Mouse (Mus musculus) neural tube, embryonic 14.5 days (tissue): ENCODE data around the gene Ccdc183. TPM values are rescaled to one million over a fixed set of nuclear protein-coding genes. Genes with fewer than 3 reads are reported as not detected.

Source experiments
- ATAC-seq: fragments of 200-750 bp; cut with Nextera tagmentation; 2 replicates; pipeline ENCODE4 v1.8.0; 2017; ENCODE audit warnings: low read depth, mild to moderate bottlenecking, moderate TSS enrichment, moderate library complexity
- H3K27ac ChIP-seq: fragments of 300-500 bp; sonication (generic); 2 replicates; pipeline ENCODE4 v1.5.1; 2014; ENCODE audit warnings: low read depth, mild to moderate bottlenecking, control low read depth, low read length, moderate library complexity, mixed read lengths
- H3K27me3 ChIP-seq: fragments of 300-500 bp; sonication (generic); 2 replicates; pipeline ENCODE4 v1.6.1; 2014; ENCODE audit warnings: low read length; ENCODE audit not compliant: control insufficient read depth, insufficient read depth
- H3K36me3 ChIP-seq: fragments of 300-500 bp; sonication (generic); 2 replicates; pipeline ENCODE4 v1.6.1; 2014; ENCODE audit warnings: low read length, mixed read lengths; ENCODE audit not compliant: control insufficient read depth, insufficient read depth
- H3K4me1 ChIP-seq: fragments of 300-500 bp; sonication (generic); 2 replicates; pipeline ENCODE4 v1.6.1; 2014; ENCODE audit warnings: low read length; ENCODE audit not compliant: control insufficient read depth, insufficient read depth
- H3K4me2 ChIP-seq: fragments of 300-500 bp; sonication (generic); 2 replicates; pipeline ENCODE4 v1.6.1; 2014; ENCODE audit warnings: mild to moderate bottlenecking, low read depth, low read length, control low read depth
- H3K4me3 ChIP-seq: fragments of 300-500 bp; sonication (generic); 2 replicates; pipeline ENCODE4 v1.5.1; 2014; ENCODE audit warnings: low read depth, low read length, control low read depth, mixed read lengths
- H3K9ac ChIP-seq: fragments of 300-500 bp; sonication (generic); replicated peaks from 2 replicates; pipeline ENCODE4 v1.6.1; 2014; ENCODE audit warnings: low read depth, mild to moderate bottlenecking, control low read depth, low read length, mixed read lengths
- H3K9me3 ChIP-seq: fragments of 300-500 bp; sonication (generic); 2 replicates; pipeline ENCODE4 v1.6.1; 2016; ENCODE audit warnings: low read length; ENCODE audit not compliant: control insufficient read depth
- WGBS: fragments of 180-500 bp; shearing (Covaris S2); extraction: QIAGEN DNeasy Blood & Tissue Kit; methylation state at CpG from one replicate; pipeline ENCODE4 v1.1.7; 2014; 5-methylcytosine and 5-hydroxymethylcytosine counted together
- polyA plus RNA-seq: library from polyadenylated mRNA; unstranded; fragments of >200 nt; fragmentation: Nextera tagmentation; extraction: Ambion mirVana; gene quantifications from 2 replicates; pipeline ENCODE4 v1.2.1, GENCODE M21; 2014

The Ccdc183 gene
- polyA plus RNA-seq, 1 experiment from 2014 or later, result 0.33 TPM

- 96% methylated on average over 5 of the region's 5 CpGs for WGBS
- Histone ChIP-seq H3K4me3 (no peak overlapping the region), H3K27me3 (no peaks in the 10 kb centered on the region), H3K9me3 (no peaks in the 10 kb centered on the region), H3K27ac (no peak overlapping the region), H3K4me2 (no peak overlapping the region), H3K4me1 (no peaks in the 10 kb centered on the region), H3K9ac (no peak overlapping the region), H3K36me3 (peaks cover 78% of the 10 kb centered on the region)
- ATAC-seq, result no peak
Measured at GRCm38 (mm10) chr2:25596765-25597510, 20.5 kb downstream of the Ccdc183 start.

GRCm38 (mm10) chr2:25591863-25592262, 25.6 kb downstream of the Ccdc183 start:
- Histone ChIP-seq H3K9ac (no peak overlapping the region), H3K4me2 (no peak overlapping the region), H3K9me3 (no peaks in the 10 kb centered on the region), H3K36me3 (peaks cover 53% of the 10 kb centered on the region), H3K27ac (no peak overlapping the region), H3K4me3 (no peak overlapping the region), H3K27me3 (no peaks in the 10 kb centered on the region), H3K4me1 (no peaks in the 10 kb centered on the region)
- 92% methylated on average over 2 of the region's 2 CpGs for WGBS
- no peak for ATAC-seq

- H3K27ac ChIP-seq, result no peak overlapping the region
- H3K4me3 ChIP-seq, result no peak overlapping the region
- no peak for ATAC-seq
- H3K9me3 ChIP-seq, result no peaks in the 10 kb centered on the region
- no peak overlapping the region for H3K4me2 ChIP-seq
- peaks cover 34% of the 10 kb centered on the region for H3K36me3 ChIP-seq
- H3K27me3 ChIP-seq, result no peaks in the 10 kb centered on the region
- WGBS, result 93% methylated on average over 8 of the region's 8 CpGs
- H3K4me1 ChIP-seq, result peaks cover under 1% of the 10 kb centered on the region; the same call in 1 of the 2 replicates
- no peak overlapping the region for H3K9ac ChIP-seq
Measured at GRCm38 (mm10) chr2:25588227-25588907, 29.1 kb downstream of the Ccdc183 start.

- no peaks in the 10 kb centered on the region for H3K27me3 ChIP-seq
- no peaks in the 10 kb centered on the region for H3K9me3 ChIP-seq
- H3K4me1 ChIP-seq, result peaks cover 11% of the 10 kb centered on the region
- ATAC-seq, result no peak
- no peak overlapping the region for H3K9ac ChIP-seq
- no peak overlapping the region for H3K27ac ChIP-seq
- WGBS, result 98% methylated on average over 8 of the region's 8 CpGs
- H3K36me3 ChIP-seq, result peaks cover 28% of the 10 kb centered on the region
- H3K4me2 ChIP-seq, result no peak overlapping the region
- H3K4me3 ChIP-seq, result no peak overlapping the region
Measured at GRCm38 (mm10) chr2:25587290-25587689, 30.2 kb downstream of the Ccdc183 start.

- Histone ChIP-seq H3K36me3 (peaks cover 14% of the 10 kb centered on the region), H3K27ac (no peak overlapping the region), H3K9ac (no peak overlapping the region), H3K4me2 (no peak overlapping the region), H3K4me3 (no peak overlapping the region), H3K27me3 (peaks cover under 1% of the 10 kb centered on the region; the same call in 1 of the 2 replicates), H3K4me1 (peaks cover 23% of the 10 kb centered on the region), H3K9me3 (no peaks in the 10 kb centered on the region)
- WGBS, result 94% methylated on average over 3 of the region's 3 CpGs
- no peak for ATAC-seq
Measured at GRCm38 (mm10) chr2:25585601-25586000, 31.9 kb downstream of the Ccdc183 start.

- H3K27ac ChIP-seq, result no peak overlapping the region
- H3K4me1 ChIP-seq, result peaks cover 30% of the 10 kb centered on the region
- WGBS, result 85% methylated on average over 4 of the region's 4 CpGs
- no peaks in the 10 kb centered on the region for H3K9me3 ChIP-seq
- H3K27me3 ChIP-seq, result peaks cover 8% of the 10 kb centered on the region
- no peak overlapping the region for H3K4me2 ChIP-seq
- ATAC-seq, result no peak
- no peak overlapping the region for H3K9ac ChIP-seq
- H3K4me3 ChIP-seq, result no peak overlapping the region
- peaks cover 7% of the 10 kb centered on the region; the same call in 1 of the 2 replicates for H3K36me3 ChIP-seq
Measured at GRCm38 (mm10) chr2:25584856-25585255, 32.6 kb downstream of the Ccdc183 start.

- no peak overlapping the region for H3K4me3 ChIP-seq
- H3K9ac ChIP-seq, result no peak overlapping the region
- H3K36me3 ChIP-seq, result peaks cover 7% of the 10 kb centered on the region; the same call in 1 of the 2 replicates
- no peak overlapping the region for H3K4me2 ChIP-seq
- ATAC-seq, result no peak
- H3K4me1 ChIP-seq, result peaks cover 33% of the 10 kb centered on the region
- WGBS, result 93% methylated on average over 3 of the region's 3 CpGs
- H3K9me3 ChIP-seq, result no peaks in the 10 kb centered on the region
- peaks cover 15% of the 10 kb centered on the region for H3K27me3 ChIP-seq
- no peak overlapping the region for H3K27ac ChIP-seq
Measured at GRCm38 (mm10) chr2:25584152-25584551, 33.3 kb downstream of the Ccdc183 start.

- 68% methylated on average over 4 of the region's 4 CpGs for WGBS
- no peak for ATAC-seq
- H3K36me3 ChIP-seq, result peaks cover 10% of the 10 kb centered on the region; the same call in 1 of the 2 replicates
- no peaks in the 10 kb centered on the region for H3K9me3 ChIP-seq
- no peak overlapping the region for H3K4me3 ChIP-seq
- H3K27me3 ChIP-seq, result peaks cover 21% of the 10 kb centered on the region
- no peak overlapping the region for H3K4me2 ChIP-seq
- peak overlapping the region; percentile 62; the same call in 1 of the 2 replicates for H3K27ac ChIP-seq
- H3K9ac ChIP-seq, result no peak overlapping the region
- H3K4me1 ChIP-seq, result peaks cover 33% of the 10 kb centered on the region
Measured at GRCm38 (mm10) chr2:25583571-25583970, 33.9 kb downstream of the Ccdc183 start.

- H3K9ac ChIP-seq, result no peak overlapping the region
- peak overlapping the region; percentile 62 for H3K27ac ChIP-seq
- no peaks in the 10 kb centered on the region for H3K9me3 ChIP-seq
- H3K4me3 ChIP-seq, result no peak overlapping the region
- peaks cover 10% of the 10 kb centered on the region; the same call in 1 of the 2 replicates for H3K36me3 ChIP-seq
- no peak overlapping the region for H3K4me2 ChIP-seq
- peaks cover 25% of the 10 kb centered on the region for H3K27me3 ChIP-seq
- 70% methylated on average over 6 of the region's 6 CpGs for WGBS
- peaks cover 33% of the 10 kb centered on the region for H3K4me1 ChIP-seq
- no peak for ATAC-seq
Measured at GRCm38 (mm10) chr2:25583120-25583481, 34.4 kb downstream of the Ccdc183 start.
